ENCODE assay signal across 24 mouse cellular contexts in genomic region chr6:42503478-42503877, GRCm38 (mm10). TPM values are rescaled to one million over a fixed set of nuclear protein-coding genes. Genes with fewer than 3 reads are reported as not detected.
DNase-seq lines count a peak whose midpoint lies in the region; ATAC-seq and TF ChIP-seq lines count a peak whose summit lies in the region.
"Had no signal": no experiment of that assay in that cellular context is flagged by ENCODE, and none has a peak within 500 bp of the region (broad histone marks: within the 10 kb centered on the region; RNA-seq: fewer than 3 reads in every experiment).

No protein-coding gene starts in this region.

- intact Hi-C loops in heart, postnatal 10 days (cut with DNase I): no loop called here

- no peak overlapping the region for H3K4me3 ChIP-seq in heart, embryonic 12.5 days
- H3K4me3 ChIP-seq in lung, embryonic 14.5 days (ENCODE audit: low read depth, low read length): no peak overlapping the region
- H3K4me3 ChIP-seq: embryonic facial prominence, embryonic 15.5 days; forebrain, embryonic 13.5 days; heart, embryonic 10.5 days had no signal

- H3K27me3 ChIP-seq in heart, embryonic 12.5 days (replicated peaks): no peaks in the 10 kb centered on the region
- no peaks in the 10 kb centered on the region for H3K27me3 ChIP-seq in lung, embryonic 14.5 days (ENCODE audit: insufficient read depth, low read length)
- H3K27me3 ChIP-seq: embryonic facial prominence, embryonic 15.5 days; forebrain, embryonic 13.5 days had no signal

- H3K4me1 ChIP-seq in heart, embryonic 12.5 days (replicated peaks): no peaks in the 10 kb centered on the region
- H3K4me1 ChIP-seq in lung, embryonic 14.5 days (ENCODE audit: insufficient read depth): no peaks in the 10 kb centered on the region
- H3K4me1 ChIP-seq: embryonic facial prominence, embryonic 15.5 days; forebrain, embryonic 13.5 days; heart, embryonic 10.5 days had no signal

- H3K9me3 ChIP-seq in heart, embryonic 12.5 days (replicated peaks): no peaks in the 10 kb centered on the region
- H3K9me3 ChIP-seq in lung, embryonic 14.5 days (ENCODE audit: low read depth, low read length): no peaks in the 10 kb centered on the region
- H3K9me3 ChIP-seq: embryonic facial prominence, embryonic 15.5 days; forebrain, embryonic 13.5 days; heart, embryonic 10.5 days had no signal

- no peak for TF ChIP-seq CTCF in lung, embryonic 14.5 days (IDR thresholded peaks at IDR 0.05; ENCODE audit: low read depth)

- H3K4me2 ChIP-seq in heart, embryonic 12.5 days: no peak overlapping the region
- H3K4me2 ChIP-seq in lung, embryonic 14.5 days: no peak overlapping the region
- H3K4me2 ChIP-seq: embryonic facial prominence, embryonic 15.5 days; forebrain, embryonic 13.5 days had no signal

- H3K27ac ChIP-seq in heart, embryonic 12.5 days (ENCODE audit: poor library complexity, severe bottlenecking): no peak overlapping the region
- H3K27ac ChIP-seq in lung, embryonic 14.5 days (ENCODE audit: low read depth): no peak overlapping the region
- H3K27ac ChIP-seq: embryonic facial prominence, embryonic 15.5 days; forebrain, embryonic 13.5 days; heart, embryonic 10.5 days; liver, embryonic 14.5 days had no signal

- ATAC-seq in heart, embryonic 12.5 days (ENCODE audit: insufficient number of reproducible peaks, low FRiP score): no peak
- ATAC-seq in lung, embryonic 14.5 days (ENCODE audit: insufficient read depth): 0 out of 2 replicates have a peak, but pooled peaks have one; percentile 17
- ATAC-seq: activated CD4-positive, CD25-positive, alpha-beta regulatory T cell, adult 4 months; forebrain, embryonic 13.5 days had no signal

- DNase-seq in adrenal gland, postnatal 10 days: peak; percentile 24
- no peak for DNase-seq in adrenal gland, adult 8-10 months
- DNase-seq in heart, postnatal 10 days: peak; percentile 31 to 34
- DNase-seq in lung, embryonic 14.5 days: peak; percentile 75
- DNase-seq in lung, postnatal 25 days (ENCODE audit: low spot score): no peak
- DNase-seq in kidney, postnatal 4 days: peak; percentile 76 to 79
- DNase-seq in yolk sac, embryonic 10.5 days (ENCODE audit: low spot score): no peak
- DNase-seq: cerebellum, adult 2 months; midbrain, embryonic 14.5 days; right cerebral cortex, adult 18-20 months had no signal

- H3K9ac ChIP-seq in heart, embryonic 12.5 days: no peak overlapping the region
- no peak overlapping the region for H3K9ac ChIP-seq in lung, embryonic 14.5 days
- H3K9ac ChIP-seq: embryonic facial prominence, embryonic 15.5 days; forebrain, embryonic 13.5 days; liver, embryonic 14.5 days had no signal

- no peaks in the 10 kb centered on the region for H3K36me3 ChIP-seq in heart, embryonic 12.5 days
- H3K36me3 ChIP-seq in lung, embryonic 14.5 days (ENCODE audit: insufficient read depth): no peaks in the 10 kb centered on the region
- H3K36me3 ChIP-seq: embryonic facial prominence, embryonic 15.5 days; heart, embryonic 10.5 days had no signal

- 71% methylated on average over 2 of the region's 2 CpGs for WGBS in heart, embryonic 12.5 days
- WGBS in lung, embryonic 14.5 days: 52% methylated on average over 2 of the region's 2 CpGs

RNA-seq across cellular contexts. Expression of gene Olfr456, which starts 16.5 kb away (rescaled TPM):
- not detected for total RNA-seq in adrenal gland, postnatal 10 days (2021)
- total RNA-seq in adrenal gland, adult 8-10 months (2022): not detected
- total RNA-seq in heart, postnatal 10 days (2021): not detected
- not detected in 2 replicates for polyA plus RNA-seq in heart, embryonic 12.5 days (2016; fragmentation: Nextera tagmentation; extraction: Ambion mirVana)
- 0.18 TPM in 1 of 2 replicates, not detected in the other for polyA plus RNA-seq in lung, embryonic 14.5 days (2014; fragmentation: Nextera tagmentation; extraction: Ambion mirVana)
- total RNA-seq: layer of hippocampus, postnatal 36 days; megakaryocyte progenitor cell, adult 5-6 weeks had no signal
- polyA plus RNA-seq: activated CD4-positive, CD25-positive, alpha-beta regulatory T cell, adult 4 months; cerebellum, adult 2 months; cortical plate, adult 2 months; embryonic facial prominence, embryonic 15.5 days; forebrain, embryonic 13.5 days; hindbrain, embryonic 11.5 days; intestine, embryonic 14.5 days; limb, embryonic 11.5 days; liver, embryonic 14.5 days; midbrain, embryonic 14.5 days; stomach, embryonic 16.5 days had no signal

RNA-seq across cellular contexts. Expression of gene Olfr457, which starts 27.3 kb away (rescaled TPM):
- total RNA-seq in adrenal gland, postnatal 10 days (2021): not detected
- total RNA-seq in adrenal gland, adult 8-10 months (2022): not detected
- total RNA-seq in heart, postnatal 10 days (2021): not detected
- not detected in 2 replicates for polyA plus RNA-seq in heart, embryonic 12.5 days (2016; fragmentation: Nextera tagmentation; extraction: Ambion mirVana)
- not detected in 2 replicates for polyA plus RNA-seq in lung, embryonic 14.5 days (2014; fragmentation: Nextera tagmentation; extraction: Ambion mirVana)
- total RNA-seq: layer of hippocampus, postnatal 36 days; megakaryocyte progenitor cell, adult 5-6 weeks had no signal
- polyA plus RNA-seq: activated CD4-positive, CD25-positive, alpha-beta regulatory T cell, adult 4 months; cerebellum, adult 2 months; cortical plate, adult 2 months; embryonic facial prominence, embryonic 15.5 days; forebrain, embryonic 13.5 days; heart, embryonic 10.5 days; hindbrain, embryonic 11.5 days; intestine, embryonic 14.5 days; limb, embryonic 11.5 days; liver, embryonic 14.5 days; spleen, adult 2 months; stomach, embryonic 16.5 days had no signal

RNA-seq across cellular contexts. Expression of gene Olfr458, which starts 38.5 kb away (rescaled TPM):
- total RNA-seq in adrenal gland, postnatal 10 days (2021): not detected
- total RNA-seq in adrenal gland, adult 8-10 months (2022): not detected
- total RNA-seq in heart, postnatal 10 days (2021): not detected
- polyA plus RNA-seq in heart, embryonic 12.5 days (2016; fragmentation: Nextera tagmentation; extraction: Ambion mirVana): not detected in 2 replicates
- not detected in 2 replicates for polyA plus RNA-seq in lung, embryonic 14.5 days (2014; fragmentation: Nextera tagmentation; extraction: Ambion mirVana)
- total RNA-seq: layer of hippocampus, postnatal 36 days; megakaryocyte progenitor cell, adult 5-6 weeks had no signal
- polyA plus RNA-seq: activated CD4-positive, CD25-positive, alpha-beta regulatory T cell, adult 4 months; cerebellum, adult 2 months; cortical plate, adult 2 months; embryonic facial prominence, embryonic 15.5 days; forebrain, embryonic 13.5 days; hindbrain, embryonic 11.5 days; intestine, embryonic 14.5 days; limb, embryonic 11.5 days; liver, embryonic 14.5 days; midbrain, embryonic 14.5 days; spleen, adult 2 months; stomach, embryonic 16.5 days had no signal

RNA-seq across cellular contexts. Expression of gene Olfr455, which starts 43.9 kb away (rescaled TPM):
- total RNA-seq in adrenal gland, postnatal 10 days (2021): not detected
- total RNA-seq in adrenal gland, adult 8-10 months (2022): not detected
- total RNA-seq in heart, postnatal 10 days (2021): not detected
- not detected in 2 replicates for polyA plus RNA-seq in heart, embryonic 12.5 days (2016; fragmentation: Nextera tagmentation; extraction: Ambion mirVana)
- not detected in 2 replicates for polyA plus RNA-seq in lung, embryonic 14.5 days (2014; fragmentation: Nextera tagmentation; extraction: Ambion mirVana)
- total RNA-seq: layer of hippocampus, postnatal 36 days; megakaryocyte progenitor cell, adult 5-6 weeks had no signal
- polyA plus RNA-seq: cerebellum, adult 2 months; cortical plate, adult 2 months; embryonic facial prominence, embryonic 15.5 days; forebrain, embryonic 13.5 days; heart, embryonic 10.5 days; hindbrain, embryonic 11.5 days; intestine, embryonic 14.5 days; limb, embryonic 11.5 days; liver, embryonic 14.5 days; midbrain, embryonic 14.5 days; spleen, adult 2 months had no signal

Comparison
In these comparisons a context has a peak if more than half of its experiments do, and no peak if none do; other contexts are left out.
1. DNase-seq: peak in adrenal gland, postnatal 10 days (single experiment), heart, postnatal 10 days (2 of 2), lung, embryonic 14.5 days (single experiment) and kidney, postnatal 4 days (2 of 2); none in adrenal gland, adult 8-10 months (single experiment), lung, postnatal 25 days (single experiment) and yolk sac, embryonic 10.5 days (single experiment).